ENCODE assay signal across 19 mouse cellular contexts in the genomic region with DNA sequence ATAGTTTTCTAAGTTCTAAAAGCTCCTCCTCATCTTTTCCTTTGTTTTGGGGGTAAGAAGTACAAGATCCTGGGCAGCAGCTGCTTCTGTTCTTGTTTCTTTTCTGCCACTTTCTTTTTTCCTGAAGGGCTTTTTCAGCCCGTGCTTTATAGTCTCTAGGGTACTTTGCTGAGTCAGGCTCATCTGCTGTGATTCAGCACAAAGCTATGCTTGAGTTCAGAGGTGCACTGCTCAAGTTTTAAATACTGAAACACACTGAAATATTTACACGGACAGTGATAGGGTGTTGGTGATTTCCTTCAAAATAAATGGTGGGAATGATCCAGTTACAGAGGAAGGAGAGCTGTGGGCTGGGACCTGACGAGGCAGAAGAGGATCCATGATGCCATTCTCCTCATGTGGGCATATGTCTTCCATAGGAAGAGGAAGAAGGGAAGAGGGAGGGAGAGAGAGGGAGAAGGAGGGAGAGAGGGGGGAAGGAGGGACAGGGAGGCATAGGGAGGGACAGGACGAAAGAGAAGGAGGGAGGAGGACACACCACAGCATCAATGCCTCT. TPM values are rescaled to one million over a fixed set of nuclear protein-coding genes. Genes with fewer than 3 reads are reported as not detected.
A peak's percentile ranks its signal among the peaks of the same experiment; 100 is the strongest.
DNase-seq lines count a peak whose midpoint lies in the region; ATAC-seq and TF ChIP-seq lines count a peak whose summit lies in the region.
"Had no signal": no experiment of that assay in that cellular context is flagged by ENCODE, and none has a peak within 500 bp of the region (broad histone marks: within the 10 kb centered on the region; RNA-seq: fewer than 3 reads in every experiment).

No protein-coding gene starts in this region.

- WGBS in lung, postnatal 0 days = 19% methylated on average over 4 of the region's 4 CpGs
- 26% methylated on average over 4 of the region's 4 CpGs for WGBS in lung, adult 2 months
- 34% methylated on average over 4 of the region's 4 CpGs for WGBS in stomach, embryonic 14.5 days
- whole genome bisulfite sequencing in intestine, postnatal 0 days = 37% methylated on average over 4 of the region's 4 CpGs

- no peak overlapping the region for H3K27ac ChIP-seq in lung, postnatal 0 days (ENCODE audit: low read length)
- H3K27ac ChIP-seq in embryonic fibroblast, embryonic 13.5 days (ENCODE audit: insufficient read depth, low read length) = peak overlapping the region; percentile 66
- H3K27ac ChIP-seq in stomach, embryonic 14.5 days (ENCODE audit: low read length) = peak overlapping the region; percentile 21; the same call in 1 of the 2 replicates
- no peak overlapping the region for H3K27ac ChIP-seq in intestine, postnatal 0 days (ENCODE audit: low read depth, low read length)
- H3K27ac ChIP-seq: heart, embryonic 10.5 days; hindbrain, embryonic 14.5 days; liver, embryonic 13.5 days; neural tube, embryonic 13.5 days; stomach, embryonic 15.5 days had no signal

- H3K9me3 ChIP-seq in lung, postnatal 0 days (ENCODE audit: low read length) = no peaks in the 10 kb centered on the region
- H3K9me3 ChIP-seq in stomach, embryonic 14.5 days (ENCODE audit: control insufficient read depth, low read depth, low read length) = no peaks in the 10 kb centered on the region
- H3K9me3 ChIP-seq in intestine, postnatal 0 days (ENCODE audit: control insufficient read depth) = no peaks in the 10 kb centered on the region
- H3K9me3 ChIP-seq: embryonic facial prominence, embryonic 15.5 days; heart, embryonic 10.5 days; liver, embryonic 13.5 days; neural tube, embryonic 13.5 days; stomach, embryonic 15.5 days had no signal

- H3K9ac ChIP-seq in lung, postnatal 0 days (replicated peaks; ENCODE audit: low read depth) = no peak overlapping the region
- H3K9ac ChIP-seq in stomach, embryonic 14.5 days (replicated peaks; ENCODE audit: low read depth, low read length) = no peak overlapping the region
- no peak overlapping the region for H3K9ac ChIP-seq in intestine, postnatal 0 days (ENCODE audit: low read depth, low read length)
- H3K9ac ChIP-seq: embryonic facial prominence, embryonic 15.5 days; hindbrain, embryonic 14.5 days; liver, embryonic 13.5 days; neural tube, embryonic 13.5 days; stomach, embryonic 15.5 days had no signal

- TF ChIP-seq POLR2A in lung, adult 2 months (IDR thresholded peaks at IDR 0.05; ENCODE audit: borderline replicate concordance, extremely low read depth, low read depth, low read length) = no peak
- TF ChIP-seq POLR2A in embryonic fibroblast, embryonic 13.5 days (IDR thresholded peaks at IDR 0.05; ENCODE audit: low read depth, low read length) = no peak

- H3K4me2 ChIP-seq in lung, postnatal 0 days (replicated peaks; ENCODE audit: low read depth, low read length) = no peak overlapping the region
- H3K4me2 ChIP-seq in stomach, embryonic 14.5 days (replicated peaks; ENCODE audit: low read depth, low read length) = no peak overlapping the region
- H3K4me2 ChIP-seq in intestine, postnatal 0 days (replicated peaks; ENCODE audit: low read depth) = no peak overlapping the region
- H3K4me2 ChIP-seq: embryonic facial prominence, embryonic 15.5 days; hindbrain, embryonic 14.5 days; liver, embryonic 13.5 days; neural tube, embryonic 13.5 days; stomach, embryonic 15.5 days had no signal

- peaks cover 9% of the 10 kb centered on the region for H3K4me1 ChIP-seq in lung, postnatal 0 days (ENCODE audit: insufficient read depth, low read depth, low read length)
- H3K4me1 ChIP-seq in lung, adult 2 months (ENCODE audit: control insufficient read depth, insufficient read depth, low read length) = 0 out of 2 replicates have a peak, but pooled peaks cover 2% of the 10 kb centered on the region
- peaks cover 15% of the 10 kb centered on the region for H3K4me1 ChIP-seq in embryonic fibroblast, embryonic 13.5 days (ENCODE audit: control insufficient read depth, insufficient read depth, low read length)
- H3K4me1 ChIP-seq in stomach, embryonic 14.5 days (ENCODE audit: control insufficient read depth, insufficient read depth, low read length) = peaks cover 3% of the 10 kb centered on the region; the same call in 1 of the 2 replicates
- H3K4me1 ChIP-seq in intestine, postnatal 0 days (replicated peaks; ENCODE audit: control insufficient read depth, insufficient read depth, low read length) = no peaks in the 10 kb centered on the region; the same call in 1 of the 2 replicates
- H3K4me1 ChIP-seq: heart, embryonic 10.5 days; liver, embryonic 13.5 days had no signal

- DNase-seq in embryo, embryonic 10 days (ENCODE audit: low spot score) = peak; percentile 18
- no peak for DNase-seq in embryo, embryonic 11 days
- peak; percentile 42 for DNase-seq in lung, postnatal 0 days (ENCODE audit: low spot score)
- DNase-seq in lung, adult 2 months = no peak
- no peak for DNase-seq in yolk sac, embryonic 10.5 days (ENCODE audit: low spot score)
- DNase-seq: adrenal gland, postnatal 25 days; cerebellum, adult 9-11 months; gastrocnemius, postnatal 14 days; heart, postnatal 14 days; kidney, adult 9 months; liver, embryonic 13.5 days had no signal

- no peak overlapping the region for H3K4me3 ChIP-seq in lung, postnatal 0 days (ENCODE audit: low read depth, low read length)
- H3K4me3 ChIP-seq in lung, adult 2 months (replicated peaks; ENCODE audit: extremely low read depth, low read depth, low read length) = no peak overlapping the region
- H3K4me3 ChIP-seq in embryonic fibroblast, embryonic 13.5 days (ENCODE audit: insufficient read depth, low read length) = no peak overlapping the region
- H3K4me3 ChIP-seq in stomach, embryonic 14.5 days (ENCODE audit: low read depth, low read length) = no peak overlapping the region
- no peak overlapping the region for H3K4me3 ChIP-seq in intestine, postnatal 0 days (ENCODE audit: low read depth, low read length)
- H3K4me3 ChIP-seq: embryonic facial prominence, embryonic 15.5 days; heart, embryonic 10.5 days; liver, embryonic 13.5 days; neural tube, embryonic 13.5 days; stomach, embryonic 15.5 days had no signal

- TF ChIP-seq CTCF in lung, postnatal 0 days (IDR thresholded peaks at IDR 0.05) = no peak
- TF ChIP-seq CTCF in lung, adult 2 months (IDR thresholded peaks at IDR 0.05; ENCODE audit: insufficient read depth, low read length) = no peak
- TF ChIP-seq CTCF in embryonic fibroblast, embryonic 13.5 days (IDR thresholded peaks at IDR 0.05; ENCODE audit: borderline replicate concordance, insufficient read depth, low read length) = no peak
- TF ChIP-seq CTCF in intestine, postnatal 0 days (IDR thresholded peaks at IDR 0.05; ENCODE audit: low read depth) = no peak

- 0 out of 2 replicates have a peak, but pooled peaks have one; percentile 35 for ATAC-seq in lung, postnatal 0 days
- ATAC-seq in stomach, embryonic 14.5 days (ENCODE audit: insufficient number of reproducible peaks, insufficient read depth, low FRiP score, low read depth) = no peak
- ATAC-seq in intestine, postnatal 0 days = no peak

- H3K27me3 ChIP-seq in lung, postnatal 0 days (replicated peaks; ENCODE audit: insufficient read depth, low read length) = no peaks in the 10 kb centered on the region
- H3K27me3 ChIP-seq in stomach, embryonic 14.5 days (ENCODE audit: control insufficient read depth, insufficient read depth, low read length) = no peaks in the 10 kb centered on the region
- no peaks in the 10 kb centered on the region for H3K27me3 ChIP-seq in intestine, postnatal 0 days (replicated peaks; ENCODE audit: control insufficient read depth, insufficient read depth, low read length)
- H3K27me3 ChIP-seq: embryonic facial prominence, embryonic 15.5 days; liver, embryonic 13.5 days; neural tube, embryonic 13.5 days; stomach, embryonic 15.5 days had no signal

- no peaks in the 10 kb centered on the region for H3K36me3 ChIP-seq in lung, postnatal 0 days (ENCODE audit: insufficient read depth, low read length)
- no peaks in the 10 kb centered on the region for H3K36me3 ChIP-seq in stomach, embryonic 14.5 days (ENCODE audit: control insufficient read depth, insufficient read depth, low read length)
- no peaks in the 10 kb centered on the region for H3K36me3 ChIP-seq in intestine, postnatal 0 days (ENCODE audit: control insufficient read depth, insufficient read depth)
- H3K36me3 ChIP-seq: embryonic facial prominence, embryonic 15.5 days; heart, embryonic 10.5 days; liver, embryonic 13.5 days; stomach, embryonic 15.5 days had no signal

- no peak for TF ChIP-seq EP300 in lung, postnatal 0 days (IDR thresholded peaks at IDR 0.05)

RNA-seq across cellular contexts. Expression of a gene that starts 32.9 kb away (rescaled TPM):
- 3.3 and 3.6 TPM in 2 replicates for polyA plus RNA-seq in lung, postnatal 0 days (2015; fragmentation: Nextera tagmentation; extraction: Ambion mirVana)
- 5.9 and 6.7 TPM in 2 replicates for polyA plus RNA-seq in lung, adult 2 months (2012; rRNA removed)
- 0.23 and 0.42 TPM in 2 replicates for polyA plus RNA-seq in embryonic fibroblast, embryonic 13.5 days (2011; ENCODE audit: insufficient read length, low read depth, missing spikeins)
- 2.5 and 3.0 TPM in 2 replicates for polyA plus RNA-seq in stomach, embryonic 14.5 days (2014; fragmentation: Nextera tagmentation; extraction: Ambion mirVana)
- 2.2 and 2.4 TPM in 2 replicates for polyA plus RNA-seq in intestine, postnatal 0 days (2015; fragmentation: Nextera tagmentation; extraction: Ambion mirVana)

Comparison
In these comparisons a context has a peak if more than half of its experiments do, and no peak if none do; other contexts are left out.
1. DNase-seq: peak in embryo, embryonic 10 days (single experiment) and lung, postnatal 0 days (single experiment); none in embryo, embryonic 11 days (single experiment), lung, adult 2 months (single experiment) and yolk sac, embryonic 10.5 days (single experiment).
2. H3K27ac ChIP-seq: peak in embryonic fibroblast, embryonic 13.5 days (single experiment) and stomach, embryonic 14.5 days (single experiment); none in lung, postnatal 0 days (single experiment) and intestine, postnatal 0 days (single experiment).